Mouse (Mus musculus): ENCODE data around the gene Chrne. TPM values are rescaled to one million over a fixed set of nuclear protein-coding genes. Genes with fewer than 3 reads are reported as not detected.

The Chrne gene
- polyA plus RNA-seq, 1 experiment = 0.91 TPM

DNA sequence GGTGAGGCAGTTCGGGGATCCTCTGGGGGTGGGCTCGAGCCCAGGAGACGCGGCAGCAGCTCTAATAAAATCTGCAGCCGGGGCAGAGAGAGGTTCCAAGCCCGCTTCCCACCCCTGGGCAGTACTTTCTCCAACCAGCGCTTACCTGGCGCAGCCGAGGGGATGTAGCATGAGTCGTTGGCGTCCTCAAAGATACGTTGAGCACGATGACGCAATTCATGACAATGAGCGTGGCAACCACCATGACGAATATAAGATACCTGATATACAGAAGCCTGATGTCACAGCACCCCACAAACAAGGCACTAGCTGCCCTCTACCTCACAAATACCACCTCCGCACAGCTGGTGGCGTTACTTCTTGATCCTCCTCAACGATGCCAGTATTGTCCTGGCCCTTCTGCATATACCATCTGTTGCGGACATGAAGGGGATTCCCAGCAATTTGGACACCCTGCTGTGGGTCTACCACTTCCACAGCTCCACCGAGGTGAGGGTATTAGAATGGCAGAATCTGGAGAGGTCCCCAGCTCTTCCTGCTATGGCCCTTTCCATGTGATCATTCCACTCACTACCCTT is 3.4 kb downstream of the Chrne start, which contains the start of gene 4930544D05Rik:
4930544D05Rik (plus strand) TSS at position 333 of the 578 bp plus-strand sequence.
- Histone ChIP-seq H3K4me3 (replicated peaks; ENCODE audit: extremely low read depth, low read depth, low read length) (peak within 1 kb of the TSS; percentile 50), H3K4me1 (ENCODE audit: control insufficient read depth, insufficient read depth, low read length) (no peaks in the 10 kb centered on the region)
- DNase-seq = no peak
- 22% methylated on average over 21 of the region's 21 CpGs for WGBS
- TF ChIP-seq CTCF (IDR thresholded peaks at IDR 0.05; ENCODE audit: insufficient read depth, low read length) (no peak), POLR2A (IDR thresholded peaks at IDR 0.05; ENCODE audit: borderline replicate concordance, extremely low read depth, low read depth, low read length) (no peak)

DNA sequence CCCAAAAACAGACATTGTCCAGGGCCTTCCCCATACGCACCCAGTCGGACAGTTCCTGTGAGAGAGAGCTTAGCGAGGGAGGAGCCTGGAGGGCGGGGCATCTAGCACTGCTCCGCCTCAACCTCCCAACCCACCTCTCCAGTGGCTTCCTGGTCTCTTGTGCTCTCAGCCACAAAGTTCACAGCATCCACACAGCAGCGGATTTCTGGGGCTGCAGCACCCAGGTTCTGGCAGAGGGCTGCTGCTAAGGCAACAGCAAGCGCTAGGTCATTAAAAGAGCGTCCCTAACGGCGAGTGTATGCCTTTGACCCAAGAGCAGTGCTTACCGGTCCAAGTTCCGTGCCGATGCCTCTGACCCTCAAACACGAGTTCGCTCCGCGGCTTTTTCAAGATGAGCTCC is 3.9 kb downstream of the Chrne start:
- TF ChIP-seq CTCF (IDR thresholded peaks at IDR 0.05; ENCODE audit: insufficient read depth, low read length) (no peak), POLR2A (IDR thresholded peaks at IDR 0.05; ENCODE audit: borderline replicate concordance, extremely low read depth, low read depth, low read length) (peak; percentile 51; the same call in 1 of the 2 replicates)
- Histone ChIP-seq H3K4me1 (ENCODE audit: control insufficient read depth, insufficient read depth, low read length) (no peaks in the 10 kb centered on the region), H3K4me3 (replicated peaks; ENCODE audit: extremely low read depth, low read depth, low read length) (peak overlapping the region; percentile 50)
- WGBS = 3% methylated on average over 17 of the region's 17 CpGs
- peak; percentile 73 for DNase-seq

DNA sequence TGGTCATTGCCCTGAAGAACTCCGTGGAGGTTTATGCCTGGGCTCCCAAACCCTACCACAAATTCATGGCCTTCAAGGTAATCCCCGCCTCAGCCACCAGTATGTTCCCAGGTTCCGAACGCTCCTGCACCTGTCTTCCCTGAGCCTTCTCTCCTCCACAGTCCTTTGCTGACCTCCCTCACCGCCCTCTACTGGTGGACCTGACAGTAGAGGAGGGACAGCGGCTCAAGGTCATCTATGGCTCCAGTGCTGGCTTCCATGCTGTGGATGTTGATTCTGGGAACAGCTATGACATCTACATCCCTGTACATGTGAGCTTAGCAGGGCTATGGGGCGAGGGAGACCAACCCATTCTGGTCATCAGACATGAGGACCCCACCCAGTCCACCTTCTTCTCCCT is 6.5 kb downstream of the Chrne start:
- no peak for TF ChIP-seq CTCF (IDR thresholded peaks at IDR 0.05; ENCODE audit: insufficient read depth, low read length)
- no peak for TF ChIP-seq POLR2A (IDR thresholded peaks at IDR 0.05; ENCODE audit: borderline replicate concordance, extremely low read depth, low read depth, low read length)
- Histone ChIP-seq H3K4me1 (ENCODE audit: control insufficient read depth, insufficient read depth, low read length) (no peaks in the 10 kb centered on the region), H3K4me3 (replicated peaks; ENCODE audit: extremely low read depth, low read depth, low read length) (no peak overlapping the region)
- 79% methylated on average over 7 of the region's 7 CpGs for WGBS
- DNase-seq = no peak

DNA sequence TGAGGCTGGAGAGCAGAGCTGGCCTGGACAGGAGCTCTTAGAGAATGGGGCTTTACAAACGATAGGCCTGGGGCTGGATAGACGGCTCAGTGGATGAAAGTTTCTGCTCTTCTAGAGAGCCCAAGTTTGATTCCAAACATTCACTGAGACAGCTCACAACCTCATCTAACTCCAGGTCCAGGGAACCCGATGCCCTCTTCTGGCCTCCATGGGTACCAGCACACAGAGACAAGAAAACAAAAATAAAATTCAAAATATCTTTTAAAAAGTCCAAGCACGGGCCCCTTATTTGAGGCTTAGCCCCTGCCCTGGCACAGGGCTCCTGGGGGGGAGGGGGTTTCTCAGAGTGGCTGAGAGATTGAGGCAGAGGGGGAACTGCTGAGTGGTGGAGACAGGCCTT is 8.3 kb downstream of the Chrne start:
- WGBS = 88% methylated on average over 4 of the region's 4 CpGs
- TF ChIP-seq CTCF (IDR thresholded peaks at IDR 0.05; ENCODE audit: insufficient read depth, low read length) = no peak
- no peak for TF ChIP-seq POLR2A (IDR thresholded peaks at IDR 0.05; ENCODE audit: borderline replicate concordance, extremely low read depth, low read depth, low read length)
- H3K4me3 ChIP-seq (replicated peaks; ENCODE audit: extremely low read depth, low read depth, low read length) = no peak overlapping the region

DNA sequence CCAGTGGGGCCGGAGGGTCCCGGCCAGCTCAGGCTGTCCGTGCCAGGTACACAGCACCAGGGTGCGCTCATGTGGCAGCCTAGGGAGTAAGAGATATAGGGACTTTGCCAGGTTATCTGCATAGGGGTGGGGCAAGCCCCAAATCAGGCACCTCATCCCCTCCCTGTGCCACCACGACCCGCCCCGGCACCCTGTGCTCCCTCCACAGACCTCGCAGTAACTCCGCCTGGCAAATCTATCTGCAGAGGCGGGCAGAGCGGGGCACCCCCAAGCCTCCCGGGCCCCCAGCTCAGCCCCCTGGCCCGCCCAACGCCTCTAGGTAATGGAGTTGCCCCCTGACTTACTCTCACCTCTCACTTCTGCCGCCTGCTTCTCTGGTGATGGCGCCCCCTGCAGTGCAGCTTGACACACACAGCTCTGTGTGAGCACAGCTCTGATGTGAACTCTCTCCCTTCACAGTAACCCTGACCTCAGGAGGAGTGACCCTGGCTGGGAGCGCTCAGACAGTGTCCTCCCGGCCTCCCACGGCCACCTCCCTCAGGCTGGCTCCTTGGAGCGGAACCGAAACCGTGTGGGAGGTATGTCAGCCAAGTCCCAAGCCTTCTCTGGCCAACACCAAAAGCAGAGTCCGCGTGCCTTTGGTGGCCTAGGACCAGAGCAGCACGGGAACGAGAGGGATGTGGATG is 10.5 kb downstream of the Chrne start:
- TF ChIP-seq POLR2A (IDR thresholded peaks at IDR 0.05; ENCODE audit: borderline replicate concordance, extremely low read depth, low read depth, low read length) = no peak
- peak; percentile 30; the same call in 1 of the 2 replicates for TF ChIP-seq CTCF (IDR thresholded peaks at IDR 0.05; ENCODE audit: insufficient read depth, low read length)
- Histone ChIP-seq H3K4me1 (ENCODE audit: control insufficient read depth, insufficient read depth, low read length) (no peaks in the 10 kb centered on the region), H3K4me3 (replicated peaks; ENCODE audit: extremely low read depth, low read depth, low read length) (no peak overlapping the region)
- 90% methylated on average over 26 of the region's 26 CpGs for WGBS
- no peak for DNase-seq

More for the DNA sequence above, 8.3 kb downstream of the Chrne start:
- DNase-seq = no peak
- H3K4me1 ChIP-seq (ENCODE audit: control insufficient read depth, insufficient read depth, low read length) = no peaks in the 10 kb centered on the region

DNA sequence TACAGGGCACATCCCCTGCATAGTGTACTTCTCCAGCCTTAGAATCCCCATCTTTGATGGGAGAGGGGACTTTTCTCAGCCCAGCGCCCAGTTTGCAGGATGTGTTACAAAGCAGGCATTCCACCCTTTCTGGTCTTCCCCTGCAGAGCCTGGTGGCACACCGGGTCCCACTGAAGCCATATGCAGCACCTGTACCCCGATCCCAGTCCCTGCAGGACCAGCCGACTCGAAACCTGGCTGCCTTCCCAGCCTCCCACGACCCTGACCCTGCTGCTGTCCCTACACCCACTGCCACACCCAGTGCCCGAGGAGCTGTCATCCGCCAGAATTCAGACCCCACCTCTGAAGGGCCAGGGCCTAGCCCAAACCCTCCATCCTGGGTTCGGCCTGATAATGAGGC is 11.4 kb downstream of the Chrne start:
- DNase-seq = no peak
- 82% methylated on average over 9 of the region's 9 CpGs for WGBS
- Histone ChIP-seq H3K4me1 (ENCODE audit: control insufficient read depth, insufficient read depth, low read length) (no peaks in the 10 kb centered on the region), H3K4me3 (replicated peaks; ENCODE audit: extremely low read depth, low read depth, low read length) (no peak overlapping the region)
- TF ChIP-seq POLR2A (IDR thresholded peaks at IDR 0.05; ENCODE audit: borderline replicate concordance, extremely low read depth, low read depth, low read length) (no peak), CTCF (IDR thresholded peaks at IDR 0.05; ENCODE audit: insufficient read depth, low read length) (no peak)

DNA sequence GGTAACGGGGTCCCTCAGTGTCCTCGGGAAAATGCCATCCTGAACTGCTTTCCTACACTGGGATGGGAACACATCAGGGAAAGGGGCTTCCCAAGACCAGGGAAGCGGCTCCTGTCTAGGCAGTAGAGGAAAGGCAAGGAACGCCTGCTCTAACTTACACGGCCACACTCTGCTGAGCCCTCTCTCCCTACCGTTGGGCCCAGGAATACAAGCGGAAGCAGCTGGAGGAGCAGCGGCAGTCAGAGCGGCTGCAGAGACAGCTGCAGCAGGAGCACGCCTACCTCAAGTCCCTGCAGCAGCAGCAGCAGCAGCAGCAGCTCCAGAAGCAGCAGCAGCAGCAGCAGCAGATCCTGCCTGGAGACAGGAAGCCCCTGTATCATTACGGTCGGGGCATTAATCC is 12.3 kb downstream of the Chrne start:
- WGBS = 84% methylated on average over 12 of the region's 12 CpGs
- TF ChIP-seq POLR2A (IDR thresholded peaks at IDR 0.05; ENCODE audit: borderline replicate concordance, extremely low read depth, low read depth, low read length) (no peak), CTCF (IDR thresholded peaks at IDR 0.05; ENCODE audit: insufficient read depth, low read length) (no peak)

DNA sequence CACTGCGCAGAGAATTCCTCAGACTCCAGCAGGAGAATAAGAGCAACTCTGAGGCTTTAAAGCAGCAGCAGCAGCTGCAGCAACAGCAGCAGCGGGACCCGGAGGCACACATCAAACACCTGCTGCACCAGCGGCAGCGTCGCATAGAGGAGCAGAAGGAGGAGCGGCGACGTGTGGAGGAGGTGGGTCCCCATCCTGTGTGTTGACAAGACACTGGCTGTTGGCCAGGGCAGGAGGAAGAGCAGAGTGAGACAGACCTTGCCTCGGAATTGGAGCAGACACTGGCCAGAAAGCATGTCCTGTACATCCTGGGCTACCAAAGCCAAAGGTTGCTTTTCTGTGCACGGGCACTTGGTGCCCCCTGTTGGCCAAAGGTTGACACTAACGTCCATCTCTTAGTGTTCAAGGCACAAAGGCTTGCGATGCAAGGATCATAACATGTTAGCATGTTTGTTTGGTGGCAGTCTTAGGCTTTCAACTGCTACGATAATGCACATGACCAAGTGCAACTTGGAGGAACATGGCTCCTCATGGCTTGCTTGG is 13.9 kb downstream of the Chrne start:
- 58% methylated on average over 14 of the region's 14 CpGs for WGBS
- Histone ChIP-seq H3K4me1 (ENCODE audit: control insufficient read depth, insufficient read depth, low read length) (no peaks in the 10 kb centered on the region), H3K4me3 (replicated peaks; ENCODE audit: extremely low read depth, low read depth, low read length) (no peak overlapping the region)
- TF ChIP-seq POLR2A (IDR thresholded peaks at IDR 0.05; ENCODE audit: borderline replicate concordance, extremely low read depth, low read depth, low read length) (no peak), CTCF (IDR thresholded peaks at IDR 0.05; ENCODE audit: insufficient read depth, low read length) (peak; percentile 98)
- peak; percentile 77 for DNase-seq

More for the DNA sequence above, 12.3 kb downstream of the Chrne start:
- no peak for DNase-seq
- Histone ChIP-seq H3K4me3 (replicated peaks; ENCODE audit: extremely low read depth, low read depth, low read length) (no peak overlapping the region), H3K4me1 (ENCODE audit: control insufficient read depth, insufficient read depth, low read length) (no peaks in the 10 kb centered on the region)

DNA sequence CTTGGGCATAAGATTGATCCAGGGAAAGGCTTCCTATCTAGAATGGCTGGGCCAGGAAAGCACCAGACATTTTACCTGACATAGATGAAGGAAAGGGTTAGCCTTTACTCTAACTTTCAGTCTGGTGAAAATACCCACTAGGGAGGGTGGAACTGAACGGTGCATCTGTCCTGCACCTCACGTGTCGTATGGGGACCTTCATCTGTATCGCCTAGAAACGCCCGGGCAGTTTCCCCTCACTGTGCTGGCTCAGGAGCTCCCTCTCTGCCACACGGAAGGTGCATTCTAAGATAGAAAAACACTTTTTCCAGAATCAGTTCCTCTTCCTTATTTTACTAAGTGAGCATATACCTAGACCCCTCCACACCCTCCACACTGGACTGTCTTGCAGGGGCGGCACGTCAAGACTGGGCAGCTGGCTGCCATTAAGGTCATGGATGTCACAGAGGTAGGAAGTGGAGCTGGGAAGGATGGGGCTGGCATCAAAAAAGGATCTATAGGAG is 20.5 kb downstream of the Chrne start:
- DNase-seq = no peak
- H3K4me1 ChIP-seq (ENCODE audit: control insufficient read depth, insufficient read depth, low read length) = peaks cover 19% of the 10 kb centered on the region
- H3K4me3 ChIP-seq (replicated peaks; ENCODE audit: extremely low read depth, low read depth, low read length) = no peak overlapping the region
- TF ChIP-seq CTCF (IDR thresholded peaks at IDR 0.05; ENCODE audit: insufficient read depth, low read length) (no peak), POLR2A (IDR thresholded peaks at IDR 0.05; ENCODE audit: borderline replicate concordance, extremely low read depth, low read depth, low read length) (no peak)
- WGBS = 80% methylated on average over 9 of the region's 9 CpGs

Data from lung, adult 2 months (tissue).